Mouse (Mus musculus): ENCODE measurements at regions not wholly inside any gene's neighbourhood (a gene's known extent, or its start where the extent isn't known, plus 50 kb on each side); places are given as distances from the start of the nearest gene placed in this dataset.

DNA sequence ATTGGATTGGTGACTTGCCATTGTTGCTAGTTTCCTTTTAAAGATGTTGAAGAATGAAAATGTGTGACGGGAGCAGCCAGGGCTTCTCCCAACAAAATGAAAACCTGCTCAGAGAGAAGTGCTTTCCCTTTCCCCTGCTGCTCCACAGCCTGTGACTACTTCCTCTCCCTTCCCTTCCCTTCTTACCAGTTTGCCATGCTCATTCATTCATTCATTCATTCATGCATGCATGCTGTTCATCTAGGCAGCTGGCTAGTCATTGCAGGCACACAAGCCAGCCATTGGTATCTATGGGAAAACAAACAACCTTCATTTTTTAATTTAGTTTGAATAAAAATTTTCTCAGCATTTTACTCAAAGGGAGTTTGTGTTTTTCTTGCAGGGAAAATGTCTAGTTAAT is 116.3 kb downstream of the Zfp706 start:
- Histone ChIP-seq H3K9ac (ENCODE audit: low read depth, low read length) (no peak overlapping the region), H3K27ac (replicated peaks; ENCODE audit: low read depth, low read length) (no peak overlapping the region), H3K4me3 (ENCODE audit: low read depth, low read length) (no peak overlapping the region), H3K36me3 (ENCODE audit: control insufficient read depth, insufficient read depth, low read length) (no peaks in the 10 kb centered on the region), H3K9me3 (ENCODE audit: control insufficient read depth, low read length) (no peaks in the 10 kb centered on the region), H3K27me3 (replicated peaks; ENCODE audit: control insufficient read depth, insufficient read depth, low read length) (peaks cover 6% of the 10 kb centered on the region), H3K4me2 (ENCODE audit: low read depth, low read length) (no peak overlapping the region), H3K4me1 (ENCODE audit: control insufficient read depth, insufficient read depth, low read length) (peaks cover 10% of the 10 kb centered on the region; the same call in 1 of the 2 replicates)
- ATAC-seq (ENCODE audit: low read depth) (no peak), DNase-seq (ENCODE audit: low spot score) (no peak)
- WGBS: 50% methylated on average over 1 of the region's 1 CpGs

DNA sequence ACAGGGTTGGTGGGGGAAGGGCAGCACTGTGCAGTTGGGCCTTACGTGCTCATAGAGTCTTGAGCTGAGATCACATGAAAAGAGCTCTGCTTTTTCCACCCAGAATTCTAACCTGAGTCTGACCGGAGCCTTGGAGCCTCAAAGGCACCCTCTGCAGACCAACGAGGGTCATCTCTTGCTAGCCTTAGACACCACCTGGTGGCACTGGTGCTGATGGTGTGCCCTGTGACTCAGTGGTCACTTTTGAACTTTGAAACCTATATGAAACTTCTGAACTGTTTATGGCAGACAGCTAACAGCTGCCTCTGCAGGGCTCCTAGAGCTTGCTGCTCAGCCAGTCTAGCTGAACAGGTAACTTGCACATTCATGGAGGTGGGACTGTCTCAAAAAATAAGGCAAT is 118.5 kb downstream of the Zfp706 start:
- Histone ChIP-seq H3K27ac (replicated peaks; ENCODE audit: low read depth, low read length) (no peak overlapping the region), H3K4me3 (ENCODE audit: low read depth, low read length) (no peak overlapping the region), H3K36me3 (ENCODE audit: control insufficient read depth, insufficient read depth, low read length) (no peaks in the 10 kb centered on the region), H3K9ac (ENCODE audit: low read depth, low read length) (no peak overlapping the region), H3K4me2 (ENCODE audit: low read depth, low read length) (no peak overlapping the region), H3K9me3 (ENCODE audit: control insufficient read depth, low read length) (no peaks in the 10 kb centered on the region), H3K4me1 (ENCODE audit: control insufficient read depth, insufficient read depth, low read length) (peaks cover 14% of the 10 kb centered on the region), H3K27me3 (replicated peaks; ENCODE audit: control insufficient read depth, insufficient read depth, low read length) (peaks cover 6% of the 10 kb centered on the region)
- WGBS: 68% methylated on average over 3 of the region's 3 CpGs
- no peak for DNase-seq (ENCODE audit: low spot score)
- ATAC-seq (ENCODE audit: low read depth): no peak

DNA sequence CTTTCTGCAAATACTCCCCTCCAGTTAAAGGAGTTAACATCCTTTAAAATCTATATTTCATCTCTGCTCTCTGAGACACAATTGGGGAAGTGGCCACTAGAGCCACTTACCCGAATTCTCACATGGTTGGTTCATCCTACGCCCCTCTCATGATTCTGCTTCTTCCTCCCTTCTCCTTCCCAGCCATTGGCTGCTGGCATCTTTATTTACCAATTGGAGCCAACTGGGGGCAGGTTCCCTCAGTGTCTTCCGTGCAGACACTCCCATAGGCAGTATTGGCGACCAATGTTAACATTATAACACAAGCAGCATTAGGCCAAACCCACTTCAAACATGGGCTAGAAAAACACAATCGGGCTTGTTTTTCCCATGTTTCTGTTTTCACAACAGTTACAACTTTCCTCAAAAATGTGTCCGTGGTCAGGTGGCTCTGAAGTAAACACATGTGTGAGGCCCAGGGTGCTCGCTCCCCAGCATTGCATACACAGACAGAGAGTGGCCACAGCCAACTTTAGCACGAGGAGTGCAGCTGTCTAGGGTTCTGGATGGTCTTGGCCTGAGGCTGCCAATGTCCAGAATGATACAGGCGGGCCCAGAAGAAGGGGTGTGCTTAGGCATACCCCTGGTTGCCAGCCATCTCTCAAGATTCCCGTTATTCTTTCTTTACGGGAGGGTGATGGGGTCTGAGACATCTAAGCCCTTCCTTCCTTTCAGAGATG is 119.1 kb downstream of the Zfp706 start:
- ATAC-seq (ENCODE audit: low read depth): no peak

DNA sequence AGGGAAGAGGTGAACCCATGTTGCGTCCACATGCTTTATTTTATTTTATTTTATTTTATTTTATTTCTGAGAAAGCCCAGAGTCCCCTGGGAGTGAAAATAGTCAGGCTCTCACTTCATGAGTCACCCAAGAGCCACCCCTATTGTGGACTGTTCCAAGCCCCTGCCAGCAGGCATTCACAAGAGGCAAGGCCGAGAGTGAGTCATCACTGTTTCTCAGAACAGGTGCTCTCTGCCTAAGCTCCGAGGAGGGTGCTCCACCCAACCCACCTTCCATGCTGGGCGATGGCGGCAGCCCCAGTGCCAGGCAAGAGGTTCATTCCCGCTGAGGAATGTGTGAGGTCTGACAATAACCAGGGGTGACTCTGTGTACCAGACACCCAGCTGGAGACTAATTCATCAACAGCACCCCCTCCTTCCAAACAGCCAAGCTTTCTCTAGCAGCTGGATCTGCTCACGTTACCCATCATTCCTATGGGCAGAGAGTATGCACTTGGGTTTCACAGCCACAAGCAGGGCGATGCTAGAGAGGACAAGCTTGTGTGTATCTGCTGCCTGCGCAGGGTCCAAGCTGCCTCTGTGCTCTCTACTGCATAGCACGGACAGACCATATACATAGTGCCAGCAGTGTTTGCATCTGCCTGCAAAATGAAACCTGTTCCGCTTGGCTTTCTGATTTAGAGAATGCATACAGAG is 122.8 kb downstream of the Zfp706 start:
- WGBS: 62% methylated on average over 11 of the region's 11 CpGs
- Histone ChIP-seq H3K27ac (replicated peaks; ENCODE audit: low read depth, low read length) (no peak overlapping the region), H3K9me3 (ENCODE audit: control insufficient read depth, low read length) (no peaks in the 10 kb centered on the region), H3K36me3 (ENCODE audit: control insufficient read depth, insufficient read depth, low read length) (no peaks in the 10 kb centered on the region), H3K9ac (ENCODE audit: low read depth, low read length) (no peak overlapping the region), H3K4me1 (ENCODE audit: control insufficient read depth, insufficient read depth, low read length) (peaks cover 5% of the 10 kb centered on the region; the same call in 1 of the 2 replicates), H3K27me3 (replicated peaks; ENCODE audit: control insufficient read depth, insufficient read depth, low read length) (no peaks in the 10 kb centered on the region), H3K4me3 (ENCODE audit: low read depth, low read length) (no peak overlapping the region), H3K4me2 (ENCODE audit: low read depth, low read length) (no peak overlapping the region)
- DNase-seq (ENCODE audit: low spot score): peak; percentile 68
- ATAC-seq (ENCODE audit: low read depth): peak; percentile 82

More for the DNA sequence above, 119.1 kb downstream of the Zfp706 start:
- Histone ChIP-seq H3K9me3 (ENCODE audit: control insufficient read depth, low read length) (no peaks in the 10 kb centered on the region), H3K9ac (ENCODE audit: low read depth, low read length) (no peak overlapping the region), H3K4me1 (ENCODE audit: control insufficient read depth, insufficient read depth, low read length) (peaks cover 14% of the 10 kb centered on the region), H3K4me3 (ENCODE audit: low read depth, low read length) (no peak overlapping the region), H3K36me3 (ENCODE audit: control insufficient read depth, insufficient read depth, low read length) (no peaks in the 10 kb centered on the region), H3K27me3 (replicated peaks; ENCODE audit: control insufficient read depth, insufficient read depth, low read length) (peaks cover 6% of the 10 kb centered on the region), H3K4me2 (ENCODE audit: low read depth, low read length) (no peak overlapping the region), H3K27ac (replicated peaks; ENCODE audit: low read depth, low read length) (no peak overlapping the region)
- no peak for DNase-seq (ENCODE audit: low spot score)
- WGBS: 78% methylated on average over 11 of the region's 11 CpGs

DNA sequence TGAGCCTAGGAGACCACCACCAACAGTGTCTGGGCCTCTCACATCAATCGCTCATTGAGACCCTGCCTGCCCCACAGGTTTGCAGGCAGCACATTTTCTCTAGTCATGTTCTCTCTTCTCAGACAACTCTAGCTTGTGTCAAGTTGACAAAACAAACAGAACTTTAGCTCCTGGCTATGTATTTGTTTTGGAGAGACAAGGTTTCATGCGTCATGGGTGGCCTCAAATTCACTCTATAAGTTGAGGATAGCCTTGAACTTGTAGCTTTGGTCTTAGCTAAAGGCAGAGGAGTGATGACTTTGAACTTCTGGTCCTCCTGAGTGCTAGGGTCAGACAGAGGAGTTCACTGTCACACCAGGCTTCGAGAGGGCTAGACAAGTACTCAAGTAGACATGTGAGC is 123.5 kb downstream of the Zfp706 start:
- no peak for ATAC-seq (ENCODE audit: low read depth)
- WGBS: 85% methylated on average over 3 of the region's 3 CpGs

DNA sequence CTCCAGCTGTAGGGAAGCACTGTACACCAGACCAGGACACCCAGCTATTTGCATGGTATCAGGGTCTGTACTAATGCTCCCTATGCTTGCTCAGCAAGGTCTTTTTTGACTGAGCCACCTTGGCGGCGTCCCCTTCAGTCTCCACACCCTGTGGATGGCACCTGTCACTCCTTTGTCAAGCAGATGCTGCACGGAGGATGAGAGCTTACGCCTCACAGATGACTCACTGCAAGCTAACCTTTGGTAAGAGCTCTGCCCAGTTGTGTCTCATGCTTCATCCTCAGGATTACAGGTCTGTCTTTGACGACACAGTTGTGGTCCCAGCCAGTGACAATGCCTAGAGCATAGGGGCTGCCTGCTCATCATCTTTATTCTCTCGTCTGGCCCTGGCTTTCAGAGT is 124.4 kb downstream of the Zfp706 start:
- 81% methylated on average over 6 of the region's 6 CpGs for WGBS
- H3K36me3 ChIP-seq (ENCODE audit: control insufficient read depth, insufficient read depth, low read length): no peaks in the 10 kb centered on the region
- peaks cover 9% of the 10 kb centered on the region; the same call in 1 of the 2 replicates for H3K4me1 ChIP-seq (ENCODE audit: control insufficient read depth, insufficient read depth, low read length)
- DNase-seq (ENCODE audit: low spot score): no peak
- H3K27me3 ChIP-seq (replicated peaks; ENCODE audit: control insufficient read depth, insufficient read depth, low read length): no peaks in the 10 kb centered on the region
- H3K4me2 ChIP-seq (ENCODE audit: low read depth, low read length): no peak overlapping the region
- no peaks in the 10 kb centered on the region for H3K9me3 ChIP-seq (ENCODE audit: control insufficient read depth, low read length)
- no peak for ATAC-seq (ENCODE audit: low read depth)
- H3K9ac ChIP-seq (ENCODE audit: low read depth, low read length): no peak overlapping the region
- H3K27ac ChIP-seq (replicated peaks; ENCODE audit: low read depth, low read length): no peak overlapping the region
- H3K4me3 ChIP-seq (ENCODE audit: low read depth, low read length): no peak overlapping the region

More for the DNA sequence above, 123.5 kb downstream of the Zfp706 start:
- no peak overlapping the region for H3K4me2 ChIP-seq (ENCODE audit: low read depth, low read length)
- no peaks in the 10 kb centered on the region for H3K36me3 ChIP-seq (ENCODE audit: control insufficient read depth, insufficient read depth, low read length)
- H3K4me1 ChIP-seq (ENCODE audit: control insufficient read depth, insufficient read depth, low read length): peaks cover 5% of the 10 kb centered on the region; the same call in 1 of the 2 replicates
- H3K27me3 ChIP-seq (replicated peaks; ENCODE audit: control insufficient read depth, insufficient read depth, low read length): no peaks in the 10 kb centered on the region
- no peak for DNase-seq (ENCODE audit: low spot score)
- H3K9me3 ChIP-seq (ENCODE audit: control insufficient read depth, low read length): no peaks in the 10 kb centered on the region
- H3K4me3 ChIP-seq (ENCODE audit: low read depth, low read length): no peak overlapping the region
- H3K27ac ChIP-seq (replicated peaks; ENCODE audit: low read depth, low read length): no peak overlapping the region
- no peak overlapping the region for H3K9ac ChIP-seq (ENCODE audit: low read depth, low read length)

DNA sequence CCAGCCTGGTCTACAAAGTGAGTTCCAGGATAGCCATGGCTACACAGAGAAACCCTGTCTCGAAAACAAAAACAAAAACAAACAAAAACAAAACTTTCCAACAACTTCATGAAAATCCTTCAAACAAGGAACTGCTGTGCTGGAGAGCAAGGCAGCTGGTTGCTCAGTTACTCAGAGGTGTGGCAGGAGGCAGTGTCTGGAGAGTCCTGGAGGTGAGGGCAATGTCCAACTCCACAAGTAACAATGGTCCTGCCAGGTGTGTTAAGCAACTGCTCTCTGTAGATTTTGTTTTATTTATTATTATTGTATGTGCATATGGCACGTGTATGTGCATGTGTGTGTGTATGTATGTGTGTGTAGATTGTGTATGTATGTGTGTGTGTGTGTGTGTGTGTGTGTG is 126.0 kb downstream of the Zfp706 start:
- H3K27me3 ChIP-seq (replicated peaks; ENCODE audit: control insufficient read depth, insufficient read depth, low read length): no peaks in the 10 kb centered on the region
- H3K36me3 ChIP-seq (ENCODE audit: control insufficient read depth, insufficient read depth, low read length): no peaks in the 10 kb centered on the region
- ATAC-seq (ENCODE audit: low read depth) (no peak), DNase-seq (ENCODE audit: low spot score) (no peak)
- no peak overlapping the region for H3K4me2 ChIP-seq (ENCODE audit: low read depth, low read length)
- H3K4me3 ChIP-seq (ENCODE audit: low read depth, low read length): no peak overlapping the region
- 81% methylated on average over 2 of the region's 2 CpGs for WGBS
- H3K9me3 ChIP-seq (ENCODE audit: control insufficient read depth, low read length): no peaks in the 10 kb centered on the region
- peaks cover 11% of the 10 kb centered on the region; the same call in 1 of the 2 replicates for H3K4me1 ChIP-seq (ENCODE audit: control insufficient read depth, insufficient read depth, low read length)
- no peak overlapping the region for H3K9ac ChIP-seq (ENCODE audit: low read depth, low read length)
- H3K27ac ChIP-seq (replicated peaks; ENCODE audit: low read depth, low read length): no peak overlapping the region

DNA sequence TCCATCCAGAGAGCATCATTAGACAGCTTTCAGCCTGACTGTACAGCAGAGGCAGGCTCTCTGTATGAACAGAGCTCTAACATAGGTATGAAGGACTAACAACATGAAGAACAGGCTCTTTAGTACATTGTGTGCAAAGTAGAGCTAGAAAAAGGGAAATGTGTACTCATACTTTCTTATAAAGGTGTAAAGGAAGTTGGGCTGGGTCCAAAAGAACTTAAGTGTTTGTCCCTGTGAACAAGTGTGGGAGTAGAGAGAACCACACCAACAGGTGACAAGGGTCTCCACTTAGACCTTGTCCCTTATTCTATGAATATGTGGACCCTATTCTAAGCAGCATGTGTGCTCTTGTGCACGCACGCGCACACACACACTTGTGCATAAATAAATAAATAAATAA is 127.0 kb downstream of the Zfp706 start:
- no peaks in the 10 kb centered on the region for H3K27me3 ChIP-seq (replicated peaks; ENCODE audit: control insufficient read depth, insufficient read depth, low read length)
- H3K4me1 ChIP-seq (ENCODE audit: control insufficient read depth, insufficient read depth, low read length): peaks cover 11% of the 10 kb centered on the region; the same call in 1 of the 2 replicates
- no peak overlapping the region for H3K4me3 ChIP-seq (ENCODE audit: low read depth, low read length)
- ATAC-seq (ENCODE audit: low read depth): no peak
- H3K4me2 ChIP-seq (ENCODE audit: low read depth, low read length): no peak overlapping the region
- H3K27ac ChIP-seq (replicated peaks; ENCODE audit: low read depth, low read length): no peak overlapping the region
- WGBS: 98% methylated on average over 3 of the region's 3 CpGs
- no peak overlapping the region for H3K9ac ChIP-seq (ENCODE audit: low read depth, low read length)
- no peaks in the 10 kb centered on the region for H3K36me3 ChIP-seq (ENCODE audit: control insufficient read depth, insufficient read depth, low read length)
- DNase-seq (ENCODE audit: low spot score): no peak
- no peaks in the 10 kb centered on the region for H3K9me3 ChIP-seq (ENCODE audit: control insufficient read depth, low read length)
